Mouse (Mus musculus): Measurements from ENCODE around the gene Aire. TPM values are rescaled to one million over a fixed set of nuclear protein-coding genes. Genes with fewer than 3 reads are reported as not detected.

The Aire gene
- polyA plus RNA-seq (2012; rRNA removed) = 1.1 and 1.2 TPM in 2 replicates

DNA sequence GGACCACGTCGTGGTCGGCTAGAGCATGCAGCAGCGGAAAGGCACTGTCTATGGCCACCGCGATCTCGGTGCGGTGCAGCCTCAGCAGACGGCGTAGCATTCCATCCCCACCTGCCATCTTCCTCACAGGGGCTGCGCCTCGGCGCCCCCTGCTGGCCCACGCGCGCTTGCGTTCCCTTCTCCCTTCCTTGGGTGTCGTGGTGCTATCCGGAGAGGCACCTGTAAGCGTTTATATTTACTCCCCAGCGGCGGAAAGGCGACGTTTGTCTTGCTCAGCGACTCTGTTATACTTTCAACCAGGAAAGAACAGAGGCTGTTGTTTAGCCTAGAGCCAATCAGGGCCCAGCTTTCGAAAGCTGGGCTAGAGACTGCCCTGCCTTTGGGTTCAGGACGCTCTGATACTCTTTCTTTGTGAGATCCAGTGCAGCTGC, at the start of gene Aire:
Aire (minus strand) TSS at position 205 of the 431 bp plus-strand sequence.

GRCm38 (mm10) chr10:78069101-78070011, 25.9 kb upstream of the Aire start, which contains the start of gene Icosl:
Gene Icosl, plus strand, starts transcription at chr10:78069302.

GRCm38 (mm10) chr10:78041647-78042046, 1.8 kb downstream of the Aire start, which contains the start of gene Dnmt3l:
Gene Dnmt3l, plus strand, starts transcription at chr10:78041947.

GRCm38 (mm10) chr10:78009945-78010293, 33.5 kb downstream of the Aire start, which contains the start of gene Pfkl:
Gene Pfkl, minus strand, starts transcription at chr10:78010083.

Other genes starting within 250 kb of the Aire start
- gene Gm9639, start 248.5 kb downstream of the Aire start, polyA plus RNA-seq (2012; rRNA removed) = not detected in 2 replicates
- gene Gm19668, start 244.5 kb downstream of the Aire start, polyA plus RNA-seq (2012; rRNA removed) = not detected in 2 replicates
- gene Gm9507, start 231.8 kb downstream of the Aire start, polyA plus RNA-seq (2012; rRNA removed) = 0.08 TPM in 1 of 2 replicates, not detected in the other
- gene Gm2696, start 228.9 kb downstream of the Aire start, polyA plus RNA-seq (2012; rRNA removed) = not detected in 2 replicates
- gene Krtap10-4, start 216.5 kb downstream of the Aire start, polyA plus RNA-seq (2012; rRNA removed) = not detected in 2 replicates
- gene Krtap10-10, start 207.7 kb downstream of the Aire start, polyA plus RNA-seq (2012; rRNA removed) = not detected in 2 replicates
- not detected in 2 replicates for gene Gm36176, start 196.8 kb downstream of the Aire start, polyA plus RNA-seq (2012; rRNA removed)
- 0.06 TPM in 1 of 2 replicates, not detected in the other for gene Gm10318, start 190.8 kb downstream of the Aire start, polyA plus RNA-seq (2012; rRNA removed)
- not detected in 2 replicates for gene Gm3285, start 181.6 kb downstream of the Aire start, polyA plus RNA-seq (2012; rRNA removed)
- gene Lrrc3, start 141.1 kb downstream of the Aire start, polyA plus RNA-seq (2012; rRNA removed) = 2.4 and 3.4 TPM in 2 replicates
- 0.83 and 1.2 TPM in 2 replicates for gene Trpm2, start 73.0 kb downstream of the Aire start, polyA plus RNA-seq (2012; rRNA removed)
- gene 1810043G02Rik, start 65.1 kb downstream of the Aire start, polyA plus RNA-seq (2012; rRNA removed) = 38.5 and 61.8 TPM in 2 replicates
- gene Pfkl, start 33.5 kb downstream of the Aire start, polyA plus RNA-seq (2012; rRNA removed) = 104 and 106 TPM in 2 replicates
- 0.02 TPM in 1 of 2 replicates, not detected in the other for gene Dnmt3l, start 1.7 kb downstream of the Aire start, polyA plus RNA-seq (2012; rRNA removed)
- 1.8 and 3.1 TPM in 2 replicates for gene Icosl, start 25.7 kb upstream of the Aire start, polyA plus RNA-seq (2012; rRNA removed)
- 64.2 and 80.7 TPM in 2 replicates for gene D10Jhu81e, start 126.2 kb upstream of the Aire start, polyA plus RNA-seq (2012; rRNA removed)
- 16.5 and 17.5 TPM in 2 replicates for gene Pwp2, start 141.5 kb upstream of the Aire start, polyA plus RNA-seq (2012; rRNA removed)
- gene Trappc10, start 201.0 kb upstream of the Aire start, polyA plus RNA-seq (2012; rRNA removed) = 26.1 and 35.5 TPM in 2 replicates

Measured in central nervous system, embryonic 11.5 days (tissue).